Mouse (Mus musculus) lung, embryonic 16.5 days (tissue): Measurements from ENCODE around the gene Skint8. TPM values are rescaled to one million over a fixed set of nuclear protein-coding genes. Genes with fewer than 3 reads are reported as not detected.
"Not testable (repeated sequence)": the region's sequence is repeated elsewhere in the genome, so short reads cannot be mapped to it uniquely, and the experiment has no call there.

ENCODE experiments used
- ATAC-seq: fragments of 200-750 bp; cut with Nextera tagmentation; 2 replicates; pipeline ENCODE4 v1.8.0; 2017; ENCODE audit warnings: low read depth, mild to moderate bottlenecking, moderate library complexity
- H3K27ac ChIP-seq: fragments of 300-500 bp; sonication (generic); 2 replicates; pipeline ENCODE4 v1.5.1; 2014; ENCODE audit warnings: mild to moderate bottlenecking, control low read depth, low read length
- H3K27me3 ChIP-seq: fragments of 300-500 bp; sonication (generic); 2 replicates; pipeline ENCODE4 v1.6.1; 2014; ENCODE audit warnings: low read depth, low read length, mixed read lengths; ENCODE audit not compliant: control insufficient read depth, insufficient read depth
- H3K36me3 ChIP-seq: fragments of 300-500 bp; sonication (generic); 2 replicates; pipeline ENCODE4 v1.6.1; 2014; ENCODE audit warnings: low read length; ENCODE audit not compliant: control insufficient read depth, insufficient read depth
- H3K4me1 ChIP-seq: fragments of 300-500 bp; sonication (generic); replicated peaks from 2 replicates; pipeline ENCODE4 v1.6.1; 2014; ENCODE audit warnings: low read length, mixed read lengths; ENCODE audit not compliant: control insufficient read depth, insufficient read depth
- H3K4me2 ChIP-seq: fragments of 300-500 bp; sonication (generic); 2 replicates; pipeline ENCODE4 v1.6.1; 2014; ENCODE audit warnings: low read depth, low read length, control low read depth
- H3K4me3 ChIP-seq: fragments of 300-500 bp; sonication (generic); 2 replicates; pipeline ENCODE4 v1.5.1; 2014; ENCODE audit warnings: mild to moderate bottlenecking, low read length, control low read depth
- H3K9ac ChIP-seq: fragments of 300-500 bp; sonication (generic); 2 replicates; pipeline ENCODE4 v1.6.1; 2014; ENCODE audit warnings: low read length, control low read depth
- H3K9me3 ChIP-seq: fragments of 300-500 bp; sonication (generic); 2 replicates; pipeline ENCODE4 v1.6.1; 2016; ENCODE audit warnings: low read length; ENCODE audit not compliant: control insufficient read depth
- WGBS: fragments of 180-500 bp; shearing (Covaris S2); extraction: QIAGEN DNeasy Blood & Tissue Kit; methylation state at CpG from one replicate; pipeline ENCODE4 v1.1.7; 2014; 5-methylcytosine and 5-hydroxymethylcytosine counted together
- polyA plus RNA-seq: library from polyadenylated mRNA; unstranded; fragments of >200 nt; fragmentation: Nextera tagmentation; extraction: Ambion mirVana; gene quantifications from 2 replicates; pipeline ENCODE4 v1.2.1, GENCODE M21; 2015

The Skint8 gene
- polyA plus RNA-seq, 1 experiment from 2014 or later: not detected

- Histone ChIP-seq H3K9me3 (no peaks in the 10 kb centered on the region), H3K36me3 (no peaks in the 10 kb centered on the region), H3K4me3 (no peak overlapping the region), H3K4me1 (no peaks in the 10 kb centered on the region), H3K27me3 (no peaks in the 10 kb centered on the region), H3K9ac (no peak overlapping the region), H3K27ac (no peak overlapping the region), H3K4me2 (no peak overlapping the region)
- WGBS: 73% methylated on average over 1 of the region's 1 CpGs
- ATAC-seq: no peak
Observed at GRCm38 (mm10) chr4:111901473-111901872, 17.7 kb upstream of the Skint8 start.

GRCm38 (mm10) chr4:111902775-111903174 is 16.4 kb upstream of the Skint8 start, which contains the start of gene Slc5a9:
TSS of gene Slc5a9 (minus strand) at chr4:111902918.
- Histone ChIP-seq H3K4me1 (no peaks in the 10 kb centered on the region), H3K4me2 (no peak within 1 kb of the TSS), H3K36me3 (no peaks in the 10 kb centered on the region), H3K9ac (no peak within 1 kb of the TSS), H3K9me3 (no peaks in the 10 kb centered on the region), H3K4me3 (no peak within 1 kb of the TSS), H3K27me3 (no peaks in the 10 kb centered on the region), H3K27ac (no peak within 1 kb of the TSS)
- ATAC-seq: no peak

- Histone ChIP-seq H3K4me3 (no peak overlapping the region), H3K36me3 (no peaks in the 10 kb centered on the region), H3K9ac (no peak overlapping the region), H3K27me3 (no peaks in the 10 kb centered on the region), H3K4me1 (no peaks in the 10 kb centered on the region), H3K4me2 (no peak overlapping the region), H3K27ac (no peak overlapping the region), H3K9me3 (no peaks in the 10 kb centered on the region)
- ATAC-seq: no peak
- WGBS: 28% methylated on average over 2 of the region's 2 CpGs
Observed at GRCm38 (mm10) chr4:111907926-111908325, 11.3 kb upstream of the Skint8 start.

GRCm38 (mm10) chr4:111961309-111961708 is 42.1 kb downstream of the Skint8 start:
- H3K36me3 ChIP-seq: no peaks in the 10 kb centered on the region

GRCm38 (mm10) chr4:111963241-111963640 is 44.0 kb downstream of the Skint8 start:
- H3K9ac ChIP-seq, H3K4me2 ChIP-seq, H3K4me1 ChIP-seq, H3K27ac ChIP-seq, H3K27me3 ChIP-seq, H3K4me3 ChIP-seq, H3K36me3 ChIP-seq, ATAC-seq, H3K9me3 ChIP-seq: not testable (repeated sequence)
- WGBS: 72% methylated on average over 1 of the region's 1 CpGs

More at GRCm38 (mm10) chr4:111961309-111961708, 42.1 kb downstream of the Skint8 start:
- Histone ChIP-seq H3K9me3 (no peaks in the 10 kb centered on the region), H3K27me3 (no peaks in the 10 kb centered on the region), H3K4me1 (no peaks in the 10 kb centered on the region), H3K4me2 (no peak overlapping the region), H3K27ac (no peak overlapping the region), H3K4me3 (no peak overlapping the region), H3K9ac (no peak overlapping the region)
- no peak for ATAC-seq
- 15% methylated on average over 1 of the region's 1 CpGs for WGBS

GRCm38 (mm10) chr4:111963669-111964068 is 44.5 kb downstream of the Skint8 start:
- H3K27me3 ChIP-seq: no peaks in the 10 kb centered on the region
- WGBS: 65% methylated on average over 3 of the region's 3 CpGs
- no peaks in the 10 kb centered on the region for H3K36me3 ChIP-seq
- H3K4me1 ChIP-seq: no peaks in the 10 kb centered on the region
- no peak overlapping the region for H3K4me2 ChIP-seq
- H3K9me3 ChIP-seq: no peaks in the 10 kb centered on the region
- no peak overlapping the region for H3K9ac ChIP-seq
- no peak overlapping the region for H3K27ac ChIP-seq
- ATAC-seq: no peak
- no peak overlapping the region for H3K4me3 ChIP-seq

- Histone ChIP-seq H3K27ac (no peak within 1 kb of the TSS), H3K36me3 (no peaks in the 10 kb centered on the region), H3K4me2 (no peak within 1 kb of the TSS), H3K9ac (no peak within 1 kb of the TSS), H3K9me3 (no peaks in the 10 kb centered on the region), H3K4me1 (no peaks in the 10 kb centered on the region), H3K4me3 (no peak within 1 kb of the TSS), H3K27me3 (no peaks in the 10 kb centered on the region)
- ATAC-seq: no peak
- 79% methylated on average over 1 of the region's 1 CpGs for WGBS
Observed at GRCm38 (mm10) chr4:111972623-111973022, 53.4 kb downstream of the Skint8 start, which contains the start of gene Skint7. TSS of gene Skint7 (plus strand) at chr4:111972923.

Other genes starting within 250 kb of the Skint8 start
- 36.3 and 38.0 TPM in 2 replicates for gene Spata6, start 199.4 kb upstream of the Skint8 start, polyA plus RNA-seq
- gene Slc5a9, start 16.5 kb upstream of the Skint8 start, polyA plus RNA-seq: 1.1 and 2.7 TPM in 2 replicates
- gene Skint7, start 53.5 kb downstream of the Skint8 start, polyA plus RNA-seq: 0.20 TPM in 1 of 2 replicates, not detected in the other
- gene Skint1, start 86.9 kb downstream of the Skint8 start, polyA plus RNA-seq: 0.55 TPM in 1 of 2 replicates, not detected in the other
- 0.08 TPM in 1 of 2 replicates, not detected in the other for gene Skint4, start 152.6 kb downstream of the Skint8 start, polyA plus RNA-seq